Comparison of ENCODE assay signal across 24 mouse cellular contexts in genomic region chrX:20344980-20345379, GRCm38 (mm10). TPM values are rescaled to one million over a fixed set of nuclear protein-coding genes. Genes with fewer than 3 reads are reported as not detected.
A peak's percentile ranks its signal among the peaks of the same experiment; 100 is the strongest.
DNase-seq lines count a peak whose midpoint lies in the region; ATAC-seq and TF ChIP-seq lines count a peak whose summit lies in the region.
"Had no signal": no experiment of that assay in that cellular context is flagged by ENCODE, and none has a peak within 500 bp of the region (broad histone marks: within the 10 kb centered on the region; RNA-seq: fewer than 3 reads in every experiment).

No protein-coding gene starts in this region.

- peak overlapping the region; percentile 74 for H3K27ac ChIP-seq in bone marrow macrophage, adult 2 months (ENCODE audit: insufficient read depth, low read depth, low read length)
- H3K27ac ChIP-seq in heart, embryonic 12.5 days (ENCODE audit: poor library complexity, severe bottlenecking) = no peak overlapping the region
- H3K27ac ChIP-seq: embryonic facial prominence, embryonic 10.5 days; embryonic facial prominence, embryonic 13.5 days; forebrain, embryonic 12.5 days; forebrain, embryonic 15.5 days; heart, adult 2 months; heart, embryonic 10.5 days; hindbrain, embryonic 12.5 days; hindbrain, embryonic 15.5 days had no signal

- H3K4me1 ChIP-seq in bone marrow macrophage, adult 2 months (ENCODE audit: control insufficient read depth, insufficient read depth, low read length) = peaks cover 9% of the 10 kb centered on the region
- H3K4me1 ChIP-seq in heart, embryonic 12.5 days (replicated peaks) = no peaks in the 10 kb centered on the region
- H3K4me1 ChIP-seq: embryonic facial prominence, embryonic 10.5 days; embryonic facial prominence, embryonic 13.5 days; forebrain, embryonic 12.5 days; forebrain, embryonic 15.5 days; heart, embryonic 10.5 days; hindbrain, embryonic 12.5 days; hindbrain, embryonic 15.5 days had no signal

- no peaks in the 10 kb centered on the region for H3K36me3 ChIP-seq in heart, embryonic 12.5 days
- H3K36me3 ChIP-seq: embryonic facial prominence, embryonic 10.5 days; embryonic facial prominence, embryonic 13.5 days; forebrain, embryonic 12.5 days; forebrain, embryonic 15.5 days; heart, embryonic 10.5 days; hindbrain, embryonic 12.5 days; hindbrain, embryonic 15.5 days had no signal

- TF ChIP-seq POLR2A in bone marrow macrophage, adult 2 months (IDR thresholded peaks at IDR 0.05; ENCODE audit: borderline replicate concordance, low read depth, low read length) = no peak

- no peak overlapping the region for H3K9ac ChIP-seq in heart, embryonic 12.5 days
- H3K9ac ChIP-seq: embryonic facial prominence, embryonic 13.5 days; forebrain, embryonic 12.5 days; forebrain, embryonic 15.5 days; hindbrain, embryonic 12.5 days; hindbrain, embryonic 15.5 days had no signal

- H3K4me2 ChIP-seq in heart, embryonic 12.5 days = no peak overlapping the region
- H3K4me2 ChIP-seq: embryonic facial prominence, embryonic 13.5 days; forebrain, embryonic 12.5 days; forebrain, embryonic 15.5 days; hindbrain, embryonic 12.5 days; hindbrain, embryonic 15.5 days had no signal

- ATAC-seq in neutrophil, adult 5-6 weeks (ENCODE audit: extremely low read depth, insufficient number of reproducible peaks, low FRiP score, poor library complexity, severe bottlenecking) = 0 out of 2 replicates have a peak, but pooled peaks have one; percentile 26
- ATAC-seq in heart, embryonic 12.5 days (ENCODE audit: insufficient number of reproducible peaks, low FRiP score) = no peak
- ATAC-seq: forebrain, embryonic 15.5 days had no signal

- no peaks in the 10 kb centered on the region for H3K27me3 ChIP-seq in heart, embryonic 12.5 days (replicated peaks)
- H3K27me3 ChIP-seq: embryonic facial prominence, embryonic 13.5 days; forebrain, embryonic 12.5 days; forebrain, embryonic 15.5 days; hindbrain, embryonic 12.5 days; hindbrain, embryonic 15.5 days had no signal

- TF ChIP-seq CTCF in bone marrow macrophage, adult 2 months (IDR thresholded peaks at IDR 0.05; ENCODE audit: low read depth, low read length) = no peak

- no peaks in the 10 kb centered on the region for H3K9me3 ChIP-seq in heart, embryonic 12.5 days (replicated peaks)
- H3K9me3 ChIP-seq: embryonic facial prominence, embryonic 10.5 days; embryonic facial prominence, embryonic 13.5 days; forebrain, embryonic 12.5 days; forebrain, embryonic 15.5 days; heart, embryonic 10.5 days; hindbrain, embryonic 12.5 days; hindbrain, embryonic 15.5 days had no signal

- peak; percentile 34 to 61 for DNase-seq in B cell, adult 2 months
- no peak for DNase-seq in kidney, adult 18-20 months
- DNase-seq in heart, adult 11 months = no peak
- DNase-seq: adrenal gland, adult 2 months; adrenal gland, postnatal 14 days; cerebellum, adult 11-12 months; cerebellum, adult 8-10 months; cerebellum, postnatal 10 days; cerebellum, postnatal 36 days; embryo, embryonic 11 days; gastrocnemius, postnatal 25 days; heart, adult 2 months had no signal

- H3K4me3 ChIP-seq in bone marrow macrophage, adult 2 months (ENCODE audit: insufficient read depth, low read length) = no peak overlapping the region
- no peak overlapping the region for H3K4me3 ChIP-seq in heart, embryonic 12.5 days
- H3K4me3 ChIP-seq: embryonic facial prominence, embryonic 10.5 days; embryonic facial prominence, embryonic 13.5 days; erythroblast, embryonic 14.5 days; forebrain, embryonic 12.5 days; forebrain, embryonic 15.5 days; heart, adult 2 months; heart, embryonic 10.5 days; hindbrain, embryonic 12.5 days; hindbrain, embryonic 15.5 days had no signal

RNA-seq across cellular contexts. Expression of gene Rp2, which starts 19.3 kb away (rescaled TPM):
- 103 and 104 TPM in 2 replicates for polyA plus RNA-seq in bone marrow macrophage, adult 2 months (2012; ENCODE audit: insufficient read depth, insufficient read length, missing spikeins)
- total RNA-seq in neutrophil, adult 5-6 weeks (2017) = 47.9 and 50.6 TPM in 2 replicates
- 16.0 and 16.9 TPM in 2 replicates for polyA plus RNA-seq in heart, embryonic 12.5 days (2016; fragmentation: Nextera tagmentation; extraction: Ambion mirVana)

RNA-seq across cellular contexts. Expression of gene Slc9a7, which starts 53.4 kb away (rescaled TPM):
- polyA plus RNA-seq in bone marrow macrophage, adult 2 months (2012; ENCODE audit: insufficient read depth, insufficient read length, missing spikeins) = 11.8 and 14.4 TPM in 2 replicates
- 101 and 109 TPM in 2 replicates for total RNA-seq in neutrophil, adult 5-6 weeks (2017)
- 6.1 and 7.9 TPM in 2 replicates for polyA plus RNA-seq in heart, embryonic 12.5 days (2016; fragmentation: Nextera tagmentation; extraction: Ambion mirVana)
- total RNA-seq: MEL had no signal
- polyA plus RNA-seq: erythroblast, embryonic 14.5 days had no signal

Comparison
In these comparisons a context has a peak if more than half of its experiments do, and no peak if none do; other contexts are left out.
1. DNase-seq: peak in B cell, adult 2 months (2 of 2); none in kidney, adult 18-20 months (single experiment) and heart, adult 11 months (single experiment).